Mouse (Mus musculus): ENCODE measurements around the gene Ooep.
"Not testable (repeated sequence)": the region's sequence is repeated elsewhere in the genome, so short reads cannot be mapped to it uniquely, and the experiment has no call there.

Ooep gene

DNA sequence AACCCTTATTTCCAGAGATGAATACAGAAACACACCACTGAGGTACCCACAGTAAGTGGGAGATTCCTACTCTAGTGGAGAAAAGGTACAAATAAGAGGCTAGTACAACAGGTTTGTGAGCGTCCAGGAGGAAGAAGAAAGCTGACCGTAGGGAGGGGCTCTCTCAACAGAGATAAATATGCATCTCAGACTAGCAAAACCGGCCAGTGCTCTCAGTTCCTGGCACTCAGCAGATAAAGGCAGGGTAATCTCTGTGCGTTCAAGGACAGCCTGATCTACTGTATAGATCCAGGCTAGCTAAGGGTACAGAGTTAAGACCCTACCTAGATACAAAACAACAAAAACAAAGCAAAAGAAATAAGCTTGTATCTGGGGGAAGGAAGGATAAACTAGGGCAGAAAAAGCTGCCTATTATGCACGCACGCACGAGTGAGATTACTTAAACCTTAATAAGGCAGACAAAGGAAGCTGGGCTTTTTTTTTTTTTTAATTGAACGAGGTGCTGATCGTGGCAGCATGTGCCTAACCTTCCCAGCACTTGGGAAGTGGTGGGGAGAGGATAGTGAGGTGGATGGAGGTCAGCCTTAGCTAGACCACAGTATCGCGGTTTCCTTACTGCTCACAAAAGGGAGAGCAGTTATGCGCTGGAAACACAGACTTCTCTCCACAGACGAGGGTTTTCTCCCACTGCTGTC is 12.5 kb downstream of the Ooep start:
- no peak for DNase-seq (ENCODE audit: low spot score)

DNA sequence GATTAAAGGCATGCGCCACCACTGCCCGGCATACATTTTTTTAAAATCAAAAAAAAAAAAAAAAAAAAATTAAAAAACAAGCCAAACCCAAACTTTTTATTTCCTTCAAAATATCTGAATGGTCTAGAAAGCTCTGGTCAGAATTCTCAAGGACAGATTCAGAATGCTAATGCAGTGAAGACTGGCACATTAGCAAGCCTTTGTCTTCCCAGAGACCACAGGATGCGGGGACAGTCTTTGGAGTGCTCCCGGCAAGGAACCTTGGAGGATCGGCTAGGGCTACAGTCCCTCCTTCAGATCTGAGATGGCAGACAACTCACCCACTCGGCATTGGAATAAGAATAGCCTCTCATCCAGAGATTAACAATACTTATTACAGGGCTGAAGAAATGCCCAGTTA is 13.8 kb downstream of the Ooep start:
- no peak for DNase-seq (ENCODE audit: low spot score)

DNA sequence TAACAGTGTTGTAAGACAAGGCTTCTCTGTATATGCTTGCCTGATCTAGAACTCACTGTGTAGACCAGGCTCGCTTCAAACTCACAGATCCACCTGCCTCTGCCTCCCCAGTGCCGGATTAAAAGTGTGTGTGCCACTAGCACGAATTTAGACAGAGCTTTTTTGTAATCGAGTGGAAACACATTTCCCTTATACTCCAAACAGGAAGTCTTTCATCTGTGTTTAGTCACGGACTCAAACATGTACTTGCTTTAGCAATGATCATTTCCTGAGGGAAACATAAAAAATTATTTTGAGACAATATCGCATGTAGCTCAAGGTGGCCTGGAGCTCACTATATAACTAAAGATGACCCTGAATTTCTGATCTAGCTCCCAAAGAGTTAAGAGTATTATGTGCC is 15.2 kb downstream of the Ooep start:
- no peak for DNase-seq (ENCODE audit: low spot score)

DNA sequence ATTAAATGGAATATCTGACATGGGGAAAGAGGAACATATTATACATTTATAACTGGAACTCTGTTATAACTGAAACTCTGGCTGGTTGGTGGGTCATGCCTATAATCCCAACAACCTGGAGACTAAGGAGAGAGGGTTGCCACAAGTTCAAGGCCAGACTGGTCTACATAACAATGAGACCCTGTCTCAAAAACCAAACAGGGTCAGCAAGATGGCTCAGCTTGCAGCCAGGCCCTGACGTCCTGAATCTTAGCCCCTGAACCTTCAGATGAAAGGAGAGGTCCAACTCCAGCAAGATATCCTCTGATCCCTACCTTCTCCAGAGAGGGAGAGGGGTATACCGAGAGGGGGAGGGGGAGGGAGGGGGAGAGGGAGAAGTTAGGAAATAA is 18.0 kb downstream of the Ooep start:
- DNase-seq (ENCODE audit: low spot score) = no peak

DNA sequence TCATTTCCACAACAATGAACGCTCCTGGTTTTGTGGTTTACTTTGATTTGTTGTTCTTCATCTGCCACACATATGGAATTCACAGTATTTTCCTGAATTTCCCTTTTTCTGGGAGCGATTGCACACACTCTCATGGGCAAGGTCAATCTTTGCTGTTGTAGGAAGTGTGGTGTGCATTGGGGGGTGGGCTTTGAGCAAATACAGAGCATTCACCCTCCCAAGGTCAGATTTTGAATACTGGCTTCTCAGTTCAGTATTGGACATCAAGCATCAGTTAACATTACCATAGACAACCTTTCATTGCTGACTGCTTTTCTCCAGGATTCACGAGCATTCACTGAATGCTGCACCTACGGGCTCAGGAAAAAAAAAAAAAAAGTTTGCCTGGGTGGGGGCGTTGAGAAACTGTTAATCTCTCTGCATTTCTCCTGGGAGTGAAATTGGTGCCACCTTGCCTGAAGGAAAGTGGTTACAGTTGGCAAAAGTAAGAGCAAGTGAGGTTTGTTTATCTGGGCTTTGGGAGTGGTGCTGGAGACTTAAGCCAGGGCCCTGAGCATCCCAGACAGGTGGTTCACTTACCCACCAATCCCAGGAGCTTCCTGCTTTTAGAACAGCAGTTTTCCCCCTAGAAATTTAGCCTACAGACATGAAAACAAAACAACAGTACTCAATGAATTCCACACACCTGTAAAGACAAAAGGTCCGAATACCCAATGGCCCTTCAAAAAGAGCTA is 18.6 kb downstream of the Ooep start:
- no peak for DNase-seq (ENCODE audit: low spot score)

DNA sequence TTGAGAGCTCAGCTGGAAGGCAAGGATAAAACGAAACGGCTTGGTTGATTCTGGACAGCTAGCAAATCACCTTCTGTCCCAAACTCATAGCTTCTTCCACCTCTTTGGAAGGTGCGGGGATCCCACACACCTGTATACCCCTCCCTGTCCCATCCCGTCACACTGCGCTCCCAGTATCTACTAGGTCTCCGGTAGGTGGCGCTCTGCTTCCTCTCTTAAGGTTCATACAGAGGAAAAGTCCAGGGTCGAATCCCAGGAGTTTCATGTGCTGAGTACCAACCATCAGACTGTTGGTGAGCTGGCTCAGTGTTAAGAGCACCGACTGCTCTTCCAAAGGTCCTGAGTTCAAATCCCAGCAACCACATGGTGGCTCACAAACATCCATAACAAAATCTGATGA is 20.5 kb downstream of the Ooep start:
- DNase-seq (ENCODE audit: low spot score) = peak; percentile 89

DNA sequence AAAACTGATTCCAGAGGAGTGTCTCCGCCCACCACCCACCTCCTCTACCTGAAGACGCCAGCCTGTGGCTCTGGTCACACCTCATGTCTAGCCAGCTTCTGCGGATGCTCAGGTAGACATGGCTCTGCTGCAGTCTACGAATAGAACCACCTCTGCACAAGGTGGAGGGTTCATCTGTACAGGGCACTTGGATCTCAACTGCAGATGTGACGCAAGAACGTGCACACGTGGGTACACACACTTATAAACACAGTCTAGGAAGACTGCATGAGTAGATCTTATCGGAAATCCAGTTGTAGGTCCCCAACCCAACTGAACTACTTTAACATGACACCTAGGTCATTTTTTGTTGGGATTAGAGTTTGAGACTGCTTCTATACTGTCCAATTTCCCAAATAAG is 22.9 kb downstream of the Ooep start, which contains the start of gene Gsta2:
Gene Gsta2 (minus strand): TSS at position 178 of the 400 bp plus-strand sequence.
- DNase-seq (ENCODE audit: low spot score) = no peak

DNA sequence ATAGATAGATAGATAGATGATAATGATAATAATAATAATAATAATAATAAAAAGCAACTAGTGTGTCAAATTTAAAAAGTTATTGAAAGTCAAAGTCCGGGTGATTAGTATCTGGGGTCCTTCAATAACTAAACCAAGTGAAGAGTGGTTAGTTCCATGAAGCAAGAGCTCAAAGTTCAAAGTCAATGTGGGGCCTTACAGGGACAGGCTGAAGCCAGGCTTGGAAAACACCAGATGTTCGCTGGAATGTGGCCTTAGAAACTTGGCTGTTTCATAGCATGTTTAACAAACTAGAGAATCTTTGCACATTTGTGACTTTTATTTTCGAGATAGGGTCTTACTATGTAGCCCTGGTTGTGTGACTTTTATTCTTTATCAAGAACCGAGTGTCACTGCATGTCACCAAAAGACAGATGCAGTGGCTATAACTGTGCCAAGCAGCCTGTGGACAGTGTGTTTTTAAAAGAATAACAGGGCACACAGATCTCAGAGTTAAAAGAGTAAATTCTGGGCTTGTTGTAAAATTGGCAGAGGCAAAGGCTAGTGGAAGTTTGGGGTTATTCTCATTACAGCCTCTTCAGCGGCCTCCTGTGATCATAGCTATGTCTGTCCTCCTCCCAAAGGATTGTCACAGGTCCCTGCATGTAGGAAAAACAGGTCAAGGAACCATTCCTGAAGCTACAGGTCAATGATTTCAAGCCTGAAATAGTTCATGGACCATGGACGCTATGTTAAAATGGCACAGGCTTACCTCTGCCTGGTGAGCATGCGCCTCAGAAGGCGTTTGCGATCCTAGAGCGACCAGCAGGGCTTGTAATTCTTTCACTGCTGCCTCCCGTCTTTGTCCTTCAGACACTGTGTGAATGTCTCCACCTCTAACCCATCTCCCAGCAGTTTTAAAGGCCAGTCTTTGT is 23.6 kb downstream of the Ooep start:
- no peak for DNase-seq (ENCODE audit: low spot score)

DNA sequence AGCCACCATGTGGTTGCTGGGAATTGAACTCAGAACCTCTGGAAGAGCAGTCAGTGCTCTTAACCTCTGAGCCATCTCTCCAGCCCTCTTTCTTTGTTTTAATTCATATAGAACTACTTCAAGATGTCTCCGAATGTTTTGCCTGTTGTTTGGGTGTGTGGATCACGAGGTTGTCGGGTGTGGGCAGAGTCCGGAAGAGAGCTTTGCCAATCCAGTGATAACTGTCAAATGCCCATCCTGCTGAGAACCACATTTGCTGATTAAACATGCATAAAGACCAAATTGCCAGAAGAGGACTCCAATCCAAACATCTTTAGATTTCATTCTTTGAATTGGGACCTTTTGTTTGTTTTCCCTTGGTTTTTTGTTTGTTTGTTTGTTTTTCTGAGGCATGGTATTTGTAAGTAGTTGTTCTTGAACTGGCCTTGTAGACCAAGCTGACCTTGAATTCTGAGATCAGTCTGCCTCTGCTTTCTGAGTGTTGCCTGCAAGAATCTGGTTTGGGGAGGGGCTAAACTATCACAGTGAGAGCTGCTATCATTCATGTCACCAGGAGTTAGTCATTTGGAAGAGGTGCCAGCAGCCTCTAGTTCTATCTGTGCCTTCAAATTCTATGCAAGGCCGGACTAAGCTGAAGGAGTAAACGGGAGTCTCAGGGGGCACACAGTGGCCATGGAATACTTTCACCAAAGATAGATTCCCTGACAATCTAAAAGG is 26.9 kb downstream of the Ooep start:
- DNase-seq (ENCODE audit: low spot score) = no peak

DNA sequence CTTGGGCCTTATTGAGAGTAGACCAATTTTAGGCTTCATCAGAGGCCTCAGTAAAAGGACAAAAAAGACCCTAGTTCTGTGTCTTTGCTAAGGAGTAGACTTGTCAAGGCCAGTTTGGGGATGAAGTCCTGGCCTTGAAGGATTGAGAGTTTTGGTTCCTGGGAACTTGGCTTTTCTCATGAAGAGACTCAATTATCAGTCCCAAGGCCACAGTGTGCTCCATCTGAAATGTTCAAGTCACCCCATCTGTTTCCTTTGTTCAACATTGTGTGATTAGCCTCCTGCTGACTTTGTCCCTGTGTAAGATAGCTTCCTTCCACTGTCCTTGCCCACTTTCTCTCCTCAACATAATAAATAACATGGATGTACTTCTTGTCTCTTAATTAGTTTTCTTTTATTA is 28.5 kb downstream of the Ooep start:
- DNase-seq (ENCODE audit: low spot score) = not testable (repeated sequence)

DNA sequence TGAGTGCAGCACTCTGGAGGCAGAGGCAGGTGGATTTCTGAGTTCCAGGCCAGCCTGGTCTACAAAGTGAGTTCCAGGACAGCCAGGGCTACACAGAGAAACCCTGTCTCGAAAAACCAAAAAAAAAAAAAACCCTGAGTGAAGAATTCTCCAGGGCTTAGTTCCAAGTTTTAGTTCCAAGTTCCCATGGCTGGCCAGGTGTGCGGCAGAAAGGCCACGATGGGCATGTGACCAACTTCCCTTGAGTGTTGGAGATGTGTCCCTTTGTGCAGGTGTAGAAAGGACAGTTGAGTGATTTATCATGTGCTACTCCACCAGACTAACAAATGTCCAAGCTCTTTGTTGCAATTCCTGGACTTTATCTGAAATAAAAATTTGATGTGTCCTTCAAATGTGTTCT is 29.4 kb downstream of the Ooep start:
- not testable (repeated sequence) for DNase-seq (ENCODE audit: low spot score)

DNA sequence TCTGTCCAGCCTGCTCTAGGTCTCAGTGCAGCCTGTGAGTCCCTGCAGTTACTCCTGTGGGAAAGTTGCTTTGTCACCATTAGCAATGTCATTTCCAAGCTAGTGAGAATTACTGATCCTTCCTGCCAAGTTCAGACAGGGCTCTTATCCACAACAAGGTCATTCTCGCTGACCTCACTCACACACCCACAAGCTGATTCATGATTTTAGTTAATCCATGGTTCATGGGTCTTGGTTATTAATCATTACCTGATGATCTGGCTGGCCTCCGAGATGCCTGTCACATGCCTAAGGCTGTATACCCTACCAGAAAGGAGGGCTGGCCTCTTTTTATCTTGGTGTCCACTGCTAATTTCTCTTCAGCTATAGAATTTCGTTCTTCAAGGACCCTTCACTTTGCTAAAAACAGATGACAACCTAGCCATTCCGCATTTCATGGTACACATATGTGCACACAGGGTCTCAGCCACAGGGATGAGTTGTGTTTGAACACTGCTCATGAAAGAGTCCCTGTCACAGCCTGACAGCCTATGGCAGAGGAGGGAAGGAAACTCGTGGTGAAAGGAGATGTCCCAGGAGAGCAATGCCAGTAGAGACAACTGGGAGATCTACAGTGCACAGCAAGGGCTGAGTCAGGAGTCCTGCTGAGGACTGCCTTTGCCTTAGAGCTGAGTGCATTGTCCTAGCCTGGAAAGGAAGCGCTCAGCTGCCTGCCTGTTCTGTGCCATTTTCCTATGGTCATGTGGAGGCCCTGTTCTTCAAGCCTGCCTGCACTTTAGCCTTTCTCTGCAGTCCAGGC is 30.1 kb downstream of the Ooep start:
- DNase-seq (ENCODE audit: low spot score) = not testable (repeated sequence)

DNA sequence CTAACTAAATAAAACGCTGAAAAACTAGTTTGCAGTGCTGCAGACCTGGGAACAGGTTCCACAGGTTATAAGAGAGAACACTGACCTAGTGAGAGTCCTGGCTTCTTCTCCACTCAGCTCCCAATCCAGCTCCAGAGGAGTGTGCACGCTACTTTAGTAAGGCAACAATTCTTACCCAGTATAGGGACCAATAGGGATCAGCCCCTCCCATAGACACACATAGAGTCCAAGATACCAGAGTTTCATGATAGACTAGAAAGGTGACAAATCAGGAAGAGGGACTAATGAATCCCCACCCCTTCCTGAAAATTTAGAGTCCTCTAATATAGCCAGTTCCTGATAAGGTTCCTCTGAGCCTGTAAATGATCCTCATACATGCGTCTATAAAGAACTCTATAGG is 31.5 kb downstream of the Ooep start:
- no peak for DNase-seq (ENCODE audit: low spot score)

DNA sequence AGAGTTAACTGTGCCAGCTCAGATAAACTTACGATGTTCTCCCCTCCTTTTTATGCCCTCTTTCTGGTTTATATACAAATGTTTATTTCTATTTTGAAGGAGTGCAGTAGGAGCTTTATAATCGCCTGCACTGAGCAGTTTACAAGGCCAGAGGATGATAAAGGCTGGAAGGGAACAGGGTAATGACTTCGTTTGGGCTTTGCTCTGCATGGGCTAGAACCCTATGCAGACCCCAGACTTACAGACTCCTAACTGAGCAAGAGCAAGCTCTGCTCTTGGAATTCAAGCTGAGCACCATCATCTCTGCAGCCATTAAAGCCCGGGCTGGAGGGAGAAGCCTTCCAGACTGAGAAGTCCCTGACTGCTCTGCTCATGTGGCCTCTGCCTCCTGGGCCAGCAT is 33.3 kb downstream of the Ooep start:
- DNase-seq (ENCODE audit: low spot score) = not testable (repeated sequence)

DNA sequence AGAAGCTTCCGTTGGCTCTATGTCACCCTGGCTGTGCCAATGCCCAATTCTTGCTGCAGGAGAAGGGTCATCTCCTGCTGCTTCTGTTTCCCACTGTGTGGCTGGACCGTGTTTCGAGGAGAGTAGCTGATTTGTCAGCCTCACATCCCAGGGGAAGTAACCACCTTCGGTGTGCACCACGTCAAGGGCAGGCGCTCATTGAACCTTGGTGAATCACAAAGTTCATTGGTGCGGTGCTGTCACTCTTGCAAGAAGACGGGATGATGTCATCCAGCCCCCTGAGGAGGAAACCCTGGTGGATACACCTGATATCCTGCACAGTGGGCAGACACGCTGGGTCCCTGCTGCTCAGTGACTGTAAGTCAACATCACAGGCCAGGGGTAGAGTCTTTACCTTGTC is 35.5 kb downstream of the Ooep start:
- not testable (repeated sequence) for DNase-seq (ENCODE audit: low spot score)

DNA sequence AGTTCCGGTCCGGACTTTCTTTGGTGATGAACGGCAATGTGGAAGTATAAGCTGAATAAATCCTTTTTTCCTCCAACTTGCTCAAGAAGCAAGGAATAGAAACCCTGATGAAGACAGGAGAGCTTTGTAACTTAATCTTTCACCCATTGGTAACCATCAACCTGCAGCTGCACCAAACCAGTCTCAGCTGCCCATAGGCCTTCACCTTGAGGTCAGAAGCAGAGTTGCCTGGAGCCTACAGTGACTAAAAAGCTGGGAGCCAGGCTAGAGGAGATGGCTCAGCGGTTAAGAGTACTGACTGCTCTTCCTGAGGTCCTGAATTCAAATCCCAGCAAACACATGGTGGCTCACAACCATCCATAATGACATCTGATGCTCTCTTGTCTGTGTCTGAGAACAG is 36.0 kb downstream of the Ooep start:
- DNase-seq (ENCODE audit: low spot score) = not testable (repeated sequence)

DNA sequence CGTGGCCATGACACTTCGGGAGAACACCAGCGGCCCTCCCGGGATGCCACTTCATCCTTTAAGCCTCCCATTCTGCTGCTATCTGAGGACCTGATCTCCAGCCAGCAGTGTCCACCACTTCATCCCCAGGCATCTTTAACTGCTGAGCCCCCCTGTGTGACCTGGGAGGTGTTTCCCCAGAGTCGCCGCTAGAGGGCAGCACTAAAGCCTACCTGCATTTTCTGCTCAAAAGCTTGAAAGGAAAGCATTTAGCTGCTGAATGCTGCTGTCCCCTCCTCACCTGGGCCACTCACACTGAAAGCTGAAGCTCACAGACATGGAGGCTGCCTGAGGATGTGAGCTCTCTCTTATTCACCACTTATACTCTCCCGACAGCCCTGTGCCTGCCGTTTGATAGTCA is 38.2 kb downstream of the Ooep start:
- peak; percentile 64 for DNase-seq (ENCODE audit: low spot score)

DNA sequence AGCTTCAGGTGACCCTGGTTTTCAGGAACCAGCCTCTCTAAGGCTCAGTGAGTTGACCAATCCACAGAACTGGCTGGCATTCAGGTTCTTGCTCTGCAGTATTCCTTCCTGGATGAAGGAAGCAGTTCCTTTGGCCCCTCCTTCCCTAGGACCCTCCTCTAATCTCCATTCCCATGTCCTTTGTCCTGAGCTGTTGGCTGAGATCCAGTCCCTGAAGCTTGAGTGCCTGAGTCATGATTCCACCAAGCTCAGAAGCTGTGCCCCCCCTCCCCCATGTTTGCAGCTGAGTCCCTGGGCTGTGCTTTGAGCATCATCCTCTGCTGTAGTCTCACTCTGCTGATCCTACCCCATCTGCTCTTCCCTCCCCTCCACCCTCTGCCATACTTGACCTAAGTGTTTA is 41.5 kb downstream of the Ooep start:
- not testable (repeated sequence) for DNase-seq (ENCODE audit: low spot score)

DNA sequence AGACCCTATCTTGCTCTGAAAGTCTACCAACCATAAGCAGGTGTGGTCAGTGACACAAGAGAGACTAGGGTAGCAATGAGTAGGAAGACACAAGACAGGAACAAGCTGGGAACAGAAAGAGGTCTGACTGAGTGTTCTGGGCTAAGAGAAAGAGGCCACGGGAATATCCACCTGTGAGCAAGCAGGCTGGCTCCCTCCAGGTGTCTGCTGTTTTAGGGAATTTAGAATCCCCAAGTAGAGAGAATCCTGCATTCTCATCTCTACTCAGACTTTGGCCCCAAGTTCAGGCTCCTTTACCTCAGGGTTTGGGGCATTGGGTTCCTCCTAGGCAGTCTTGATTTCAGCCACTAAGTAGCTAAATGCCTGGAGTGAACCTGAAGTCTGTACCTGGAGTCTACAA is 51.2 kb downstream of the Ooep start, which contains the start of gene Omt2b:
Gene Omt2b (plus strand): TSS at position 301 of the 400 bp plus-strand sequence.
- DNase-seq (ENCODE audit: low spot score) = not testable (repeated sequence)

All from embryo, embryonic 10 days (tissue).